Mouse (Mus musculus) ES-E14 (cell line): ENCODE results near the gene Slc22a4. TPM values are rescaled to one million over a fixed set of nuclear protein-coding genes. Genes with fewer than 3 reads are reported as not detected.
"Not testable (repeated sequence)": the region's sequence is repeated elsewhere in the genome, so short reads cannot be mapped to it uniquely, and the experiment has no call there.

ENCODE experiments used
- DNase-seq: peaks from one replicate; pipeline ENCODE4 v3.0.0-alpha.2; 2013; ENCODE audit warnings: low read depth, low spot score
- H3K27ac ChIP-seq: 2 replicates; pipeline ENCODE4 v1.5.1; 2012; ENCODE audit warnings: low read depth, mild to moderate bottlenecking, low read length, moderate library complexity, mixed read lengths; ENCODE audit not compliant: poor library complexity, insufficient read depth, severe bottlenecking
- H3K36me3 ChIP-seq: 2 replicates; pipeline ENCODE4 v1.6.1; 2012; ENCODE audit warnings: mild to moderate bottlenecking, low read length, moderate library complexity, mixed read lengths; ENCODE audit not compliant: control insufficient read depth, poor library complexity, insufficient read depth, severe bottlenecking
- H3K4me1 ChIP-seq, 2 experiments: fragments of 150-350 bp in 1 of 2; sonication (generic) in 1 of 2; 2 replicates each; pipeline ENCODE4 v1.6.1; 2012; ENCODE audit warnings: low read length in 2 of 2, mild to moderate bottlenecking in 1 of 2, mixed read lengths in 1 of 2; ENCODE audit not compliant: control insufficient read depth in 2 of 2, insufficient read depth in 2 of 2, poor library complexity in 1 of 2
- H3K4me3 ChIP-seq, 2 experiments: fragments of 150-350 bp in 1 of 2; sonication (generic) in 1 of 2; 2 replicates each; pipeline ENCODE4 v1.5.1; 2012; ENCODE audit warnings: low read length in 2 of 2, low read depth in 1 of 2, mild to moderate bottlenecking in 1 of 2, mixed read lengths in 1 of 2; ENCODE audit not compliant: insufficient read depth in 1 of 2, poor library complexity in 1 of 2, severe bottlenecking in 1 of 2
- H3K9ac ChIP-seq: 2 replicates; pipeline ENCODE4 v1.6.1; 2012; ENCODE audit warnings: low read depth, mild to moderate bottlenecking, low read length, mixed read lengths; ENCODE audit not compliant: poor library complexity, insufficient read depth, severe bottlenecking
- H3K9me3 ChIP-seq: fragments of 150-350 bp; sonication (generic); 2 replicates; pipeline ENCODE4 v1.6.1; 2012; ENCODE audit warnings: low read depth, mild to moderate bottlenecking, low read length; ENCODE audit not compliant: control insufficient read depth, insufficient read depth
- CHD2 ChIP-seq: IDR thresholded peaks from 2 replicates; pipeline ENCODE4 v1.6.1; 2014; ENCODE audit warnings: mild to moderate bottlenecking, low read depth, low read length, inconsistent platforms
- HCFC1 ChIP-seq: IDR thresholded peaks from 2 replicates; pipeline ENCODE4 v1.6.1; 2012; ENCODE audit warnings: low read length, inconsistent platforms, borderline replicate concordance; ENCODE audit not compliant: insufficient read depth
- MAFK ChIP-seq: IDR thresholded peaks from 2 replicates; pipeline ENCODE4 v1.6.1; 2014; ENCODE audit warnings: mild to moderate bottlenecking, low read depth, low read length, inconsistent platforms; ENCODE audit not compliant: insufficient read depth
- ZC3H11A ChIP-seq: IDR thresholded peaks from 2 replicates; pipeline ENCODE4 v1.6.1; 2012; ENCODE audit warnings: low read depth, mild to moderate bottlenecking, inconsistent platforms, low read length, borderline replicate concordance
- ZNF384 ChIP-seq: IDR thresholded peaks from 2 replicates; pipeline ENCODE4 v1.6.1; 2012; ENCODE audit warnings: low read depth, low read length, inconsistent platforms
- in situ Hi-C, 2 experiments: fragments of 600-800 bp; cut with MboI; formaldehyde crosslinking; loops; one replicate each; pipeline ENCODE4 v1.15.1; 2025; ENCODE audit warnings: low sequenced_read_pairs in 2 of 2, inconsistent platforms in 1 of 2; ENCODE audit not compliant: unreplicated experiment in 2 of 2
- total RNA-seq: library from RNA; depleted of rRNA; stranded (reverse); fragments of 300-350 nt; gene quantifications from 2 replicates; pipeline ENCODE4 v1.2.3, GENCODE M21; 2012

Slc22a4 gene
- total RNA-seq, 1 experiment, result 0.27 TPM

DNA sequence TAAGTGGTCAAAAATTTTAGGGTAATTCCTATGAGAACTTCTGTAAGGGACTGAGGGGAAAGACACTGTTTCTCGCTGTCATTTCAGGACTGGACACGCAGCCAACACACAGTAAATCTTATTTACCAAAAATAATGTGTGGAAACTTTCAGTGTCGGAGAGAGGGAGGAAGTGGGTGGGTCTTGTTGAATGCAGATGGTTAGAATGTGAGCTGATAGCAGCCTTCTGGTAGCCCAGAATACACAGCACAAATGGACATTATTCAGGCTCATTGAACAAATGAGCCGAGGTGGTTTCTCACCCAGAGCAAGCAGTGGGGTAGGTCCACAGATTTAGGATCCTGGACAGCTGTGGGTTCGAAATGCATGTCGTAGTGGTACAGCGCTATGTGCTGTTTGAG is 25.2 kb upstream of the Slc22a4 start:
- H3K36me3 ChIP-seq, result no peaks in the 10 kb centered on the region
- in situ Hi-C loops, result no loop called here

DNA sequence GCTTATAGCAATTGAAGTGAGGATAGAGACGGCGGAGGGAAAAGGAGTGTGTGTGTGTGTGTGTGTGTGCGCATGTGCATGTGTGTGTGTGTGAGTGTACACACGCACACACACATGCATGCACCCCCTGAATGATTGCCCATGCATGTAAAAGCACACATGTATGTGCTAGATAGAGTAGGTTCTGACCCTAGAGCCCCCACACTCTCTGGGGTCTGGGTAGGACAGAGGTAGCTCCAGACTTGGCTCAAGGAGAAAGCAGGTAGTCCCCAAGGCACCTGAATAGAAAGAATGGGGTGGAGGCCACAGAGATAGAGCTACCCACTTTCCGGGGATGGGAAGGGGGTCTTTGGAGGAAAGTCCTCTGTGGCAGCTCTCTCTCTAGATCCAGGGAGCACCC is 24.2 kb upstream of the Slc22a4 start:
- H3K9me3 ChIP-seq, result no peaks in the 10 kb centered on the region
- H3K36me3 ChIP-seq, result no peaks in the 10 kb centered on the region
- H3K9ac ChIP-seq, result no peak overlapping the region
- DNase-seq, result no peak
- H3K4me3 ChIP-seq, result no peak overlapping the region
- in situ Hi-C loops, result no loop called here
- H3K27ac ChIP-seq, result no peak overlapping the region
- H3K4me1 ChIP-seq, result no peaks in the 10 kb centered on the region
- TF ChIP-seq HCFC1 (no peak), ZC3H11A (no peak), ZNF384 (no peak), CHD2 (no peak), MAFK (no peak)

More for the DNA sequence above, 25.2 kb upstream of the Slc22a4 start:
- TF ChIP-seq MAFK, result no peak
- no peak for TF ChIP-seq ZNF384
- no peak for TF ChIP-seq CHD2
- no peak for TF ChIP-seq HCFC1
- Histone ChIP-seq H3K9ac (no peak overlapping the region), H3K4me1 (peaks cover 0 to 6% of the 10 kb centered on the region in 2 experiments; a peak in 1 of 4 replicates), H3K4me3 (no peak overlapping the region), H3K27ac (no peak overlapping the region), H3K9me3 (no peaks in the 10 kb centered on the region)
- DNase-seq, result no peak

DNA sequence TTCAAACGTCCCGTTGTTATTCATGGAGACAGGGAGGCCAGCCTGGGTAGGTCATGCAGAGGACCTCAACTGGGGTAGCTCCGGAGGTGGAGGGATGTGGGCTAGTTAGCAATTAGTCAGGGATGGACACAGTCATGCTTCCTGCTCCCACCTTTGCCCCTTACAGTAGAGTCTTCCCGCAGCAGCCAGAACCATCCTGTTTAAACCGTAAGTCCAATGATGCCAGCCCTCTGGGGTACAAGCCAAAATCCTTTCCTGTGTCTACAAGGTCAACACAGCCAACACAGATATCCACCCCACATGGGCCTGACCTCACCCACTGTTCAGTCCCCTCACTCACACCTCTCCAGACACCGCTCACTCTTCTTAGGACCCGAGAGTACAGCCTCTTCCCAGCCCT is 23.3 kb upstream of the Slc22a4 start:
- Histone ChIP-seq H3K9me3 (no peaks in the 10 kb centered on the region), H3K27ac (no peak overlapping the region), H3K4me1 (no peaks in the 10 kb centered on the region), H3K4me3 (no peak overlapping the region), H3K36me3 (no peaks in the 10 kb centered on the region), H3K9ac (no peak overlapping the region)
- in situ Hi-C loops, result no loop called here
- TF ChIP-seq HCFC1, result no peak
- no peak for TF ChIP-seq ZNF384
- TF ChIP-seq ZC3H11A, result no peak
- TF ChIP-seq MAFK, result no peak
- TF ChIP-seq CHD2, result no peak
- no peak for DNase-seq

DNA sequence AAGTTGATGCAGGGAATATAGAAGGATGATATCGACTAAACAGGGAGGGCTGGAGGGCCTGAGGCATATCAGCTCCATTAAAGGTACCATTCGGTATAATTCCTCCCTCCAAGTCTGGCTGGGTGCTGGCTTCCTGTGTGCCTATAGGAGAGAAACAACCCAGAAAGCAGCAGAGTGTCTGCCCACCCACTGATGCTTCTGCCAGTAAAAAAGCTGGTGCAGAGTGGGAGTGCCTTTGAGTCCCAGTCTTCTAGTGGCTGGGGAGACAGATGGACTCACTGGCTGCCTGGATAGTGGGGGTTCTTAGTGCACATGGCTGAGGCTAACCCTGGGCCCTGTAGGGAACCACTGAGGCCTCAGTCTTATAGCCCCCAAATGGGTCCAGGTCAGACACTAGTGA is 22.3 kb upstream of the Slc22a4 start:
- H3K27ac ChIP-seq, result no peak overlapping the region
- H3K9ac ChIP-seq, result no peak overlapping the region
- DNase-seq, result no peak
- H3K4me3 ChIP-seq, result no peak overlapping the region
- in situ Hi-C loops, result no loop called here
- no peaks in the 10 kb centered on the region for H3K9me3 ChIP-seq
- H3K36me3 ChIP-seq, result no peaks in the 10 kb centered on the region
- TF ChIP-seq ZNF384 (no peak), ZC3H11A (no peak), MAFK (no peak), HCFC1 (no peak), CHD2 (no peak)
- no peaks in the 10 kb centered on the region for H3K4me1 ChIP-seq

DNA sequence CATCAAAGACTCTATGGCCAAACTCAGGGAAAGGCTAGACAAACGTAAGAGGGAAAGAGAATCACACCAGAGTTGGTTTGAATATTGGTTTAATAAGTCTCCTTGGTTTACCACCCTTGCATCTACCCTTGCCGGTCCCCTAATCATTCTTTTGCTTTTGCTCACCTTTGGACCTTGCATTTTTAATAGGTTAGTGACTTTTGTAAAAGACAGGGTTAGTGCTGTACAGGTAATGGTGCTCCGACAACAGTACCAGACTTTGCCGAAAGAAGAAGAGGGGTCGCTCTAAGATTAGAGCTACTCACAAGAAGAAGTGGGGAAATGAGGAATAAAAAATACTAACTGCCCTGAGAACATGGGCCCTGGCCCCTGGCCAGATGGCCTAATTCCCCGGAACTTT is 12.8 kb upstream of the Slc22a4 start:
- Histone ChIP-seq H3K9me3 (no peaks in the 10 kb centered on the region), H3K9ac (no peak overlapping the region), H3K36me3 (no peaks in the 10 kb centered on the region), H3K27ac (no peak overlapping the region), H3K4me1 (no peaks in the 10 kb centered on the region), H3K4me3 (no peak overlapping the region)
- DNase-seq, result no peak
- in situ Hi-C loops, result no loop called here
- no peak for TF ChIP-seq ZNF384
- no peak for TF ChIP-seq MAFK
- no peak for TF ChIP-seq HCFC1
- TF ChIP-seq ZC3H11A, result no peak
- no peak for TF ChIP-seq CHD2

DNA sequence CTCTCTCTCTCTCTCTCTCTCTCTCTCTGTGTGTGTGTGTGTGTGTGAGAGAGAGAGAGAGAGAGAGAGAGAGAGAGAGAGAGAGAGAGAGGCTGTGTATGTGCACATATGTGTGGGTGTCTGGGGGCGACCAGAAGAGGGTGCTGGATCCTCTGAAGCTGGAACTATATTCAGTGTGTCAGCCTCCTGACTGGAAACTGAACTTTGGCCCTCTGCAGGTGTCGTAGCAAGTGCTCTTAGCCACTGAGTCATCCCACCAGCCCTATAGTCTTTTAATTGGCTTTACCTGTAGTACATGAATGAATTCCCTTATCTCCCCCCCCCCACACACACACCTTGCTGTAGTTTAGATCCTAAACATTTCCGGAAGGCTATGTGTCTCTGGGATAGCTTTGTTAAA is 5.0 kb upstream of the Slc22a4 start:
- DNase-seq, H3K4me1 ChIP-seq, H3K9ac ChIP-seq, H3K27ac ChIP-seq, H3K36me3 ChIP-seq, H3K4me3 ChIP-seq, H3K9me3 ChIP-seq, in situ Hi-C loops: not testable (repeated sequence)
